Mouse (Mus musculus) kidney, adult 2 months (tissue): Measurements from ENCODE around the gene Sh3glb1.

ENCODE experiments used
- CTCF ChIP-seq: fragments of 200-500 bp; conservative IDR thresholded peaks from 2 replicates; pipeline ENCODE4 v1.5.1; 2011; ENCODE audit warnings: low read depth, mild to moderate bottlenecking, control low read depth, low read length, moderate library complexity, mixed read lengths; ENCODE audit not compliant: insufficient read depth, insufficient read length
- POLR2A ChIP-seq: fragments of 200-500 bp; IDR thresholded peaks from one replicate; pipeline ENCODE4 v1.6.1; 2011; ENCODE audit warnings: low read depth, low read length, control low read depth

- TF ChIP-seq CTCF (no peak), POLR2A (no peak)
These were observed 25.2 kb downstream of the Sh3glb1 start for GRCm38 (mm10) chr3:144694941-144695340.
